Mouse (Mus musculus): ENCODE results near the gene Ak5.

DNA sequence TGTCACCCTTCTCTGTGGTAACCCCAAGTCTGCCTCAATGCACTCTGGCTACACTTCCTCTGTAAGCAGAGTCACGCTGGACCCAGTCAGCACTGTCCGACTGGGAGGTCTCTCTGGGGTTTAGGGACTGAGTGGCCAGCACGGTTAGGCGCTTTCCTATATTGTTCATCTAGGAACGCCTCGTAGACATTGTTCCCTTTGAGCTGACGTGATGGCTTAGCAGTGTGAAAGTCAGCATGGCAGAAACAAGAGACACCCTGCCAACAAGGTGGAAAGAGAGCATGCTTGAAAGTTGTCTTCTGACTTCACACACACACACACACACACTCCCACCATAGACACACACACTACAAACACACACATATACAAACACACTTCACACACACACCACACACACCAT, 112.9 kb downstream of the Ak5 start:
- no peak for TF ChIP-seq USF1 (IDR thresholded peaks at IDR 0.05; ENCODE audit: low read depth)
- no peak for TF ChIP-seq CTCF (IDR thresholded peaks at IDR 0.05; ENCODE audit: control insufficient read depth, insufficient read depth, insufficient read length)
- no peak for TF ChIP-seq MYOG (IDR thresholded peaks at IDR 0.05; ENCODE audit: control insufficient read depth, extremely low read depth, insufficient read length)
